Mouse (Mus musculus): Measurements from ENCODE around the gene Gpr157. TPM values are rescaled to one million over a fixed set of nuclear protein-coding genes. Genes with fewer than 3 reads are reported as not detected.

The Gpr157 gene
- total and polyA plus RNA-seq, 3 experiments: 0.19 to 0.88 TPM; not detected in 1

- DNase-seq (ENCODE audit: low read depth, low spot score): no peak
- TF ChIP-seq MXI1 (IDR thresholded peaks at IDR 0.05; ENCODE audit: low read depth, low read length) (no peak), MYC (IDR thresholded peaks at IDR 0.05; ENCODE audit: low read depth, low read length) (no peak), CHD1 (IDR thresholded peaks at IDR 0.05; ENCODE audit: low read depth, low read length) (no peak), SMC3 (IDR thresholded peaks at IDR 0.05; ENCODE audit: low read depth, low read length) (no peak), EP300 (IDR thresholded peaks at IDR 0.05; ENCODE audit: low read depth in 1 of 2, low read length in 2 of 2) (no peak), HCFC1 (IDR thresholded peaks at IDR 0.05; ENCODE audit: low read depth, low read length) (no peak)
- no peaks in the 10 kb centered on the region for H3K27me3 ChIP-seq (ENCODE audit: control insufficient read depth in 1 of 2, insufficient read depth in 2 of 2, low read length in 2 of 2)
- H3K9ac ChIP-seq (ENCODE audit: control insufficient read depth, low read depth, low read length, poor library complexity, severe bottlenecking): no peak overlapping the region
- H3K4me3 ChIP-seq (ENCODE audit: control insufficient read depth in 1 of 2, insufficient read depth in 1 of 2, low read depth in 2 of 2, low read length in 2 of 2): no peak overlapping the region
- H3K4me1 ChIP-seq (ENCODE audit: control insufficient read depth in 1 of 2, insufficient read depth in 2 of 2, low read length in 2 of 2): peaks cover 4 to 16% of the 10 kb centered on the region in 2 experiments
- no peaks in the 10 kb centered on the region for H3K79me2 ChIP-seq (ENCODE audit: control insufficient read depth, insufficient read depth, low read length, poor library complexity)
- H3K9me3 ChIP-seq (replicated peaks; ENCODE audit: insufficient read depth, low read length): no peaks in the 10 kb centered on the region
- H3K36me3 ChIP-seq (ENCODE audit: control insufficient read depth in 1 of 2, insufficient read depth in 2 of 2, low read length in 2 of 2): peaks cover 0 to 8% of the 10 kb centered on the region in 2 experiments; a peak in 2 of 4 replicates
- H3K27ac ChIP-seq (ENCODE audit: control insufficient read depth, low read depth, low read length): no peak overlapping the region
These were observed 40.7 kb downstream of the Gpr157 start for GRCm38 (mm10) chr4:150127894-150128293.

GRCm38 (mm10) chr4:150128571-150128970 is 41.4 kb downstream of the Gpr157 start:
- no peaks in the 10 kb centered on the region for H3K9me3 ChIP-seq (replicated peaks; ENCODE audit: insufficient read depth, low read length)
- H3K4me1 ChIP-seq (ENCODE audit: control insufficient read depth in 1 of 2, insufficient read depth in 2 of 2, low read length in 2 of 2): peaks cover 4 to 16% of the 10 kb centered on the region in 2 experiments
- no peak overlapping the region for H3K9ac ChIP-seq (ENCODE audit: control insufficient read depth, low read depth, low read length, poor library complexity, severe bottlenecking)
- H3K79me2 ChIP-seq (ENCODE audit: control insufficient read depth, insufficient read depth, low read length, poor library complexity): no peaks in the 10 kb centered on the region
- TF ChIP-seq TCF12 (IDR thresholded peaks at IDR 0.05; ENCODE audit: low read depth, low read length) (no peak), ZC3H11A (IDR thresholded peaks at IDR 0.05; ENCODE audit: low read depth, low read length) (no peak), TBP (IDR thresholded peaks at IDR 0.05; ENCODE audit: low read depth, low read length) (no peak), ZMIZ1 (IDR thresholded peaks at IDR 0.05; ENCODE audit: low read depth, low read length) (no peak), POLR2AphosphoS2 (IDR thresholded peaks at IDR 0.05; ENCODE audit: low read length) (no peak), ZNF384 (IDR thresholded peaks at IDR 0.05; ENCODE audit: low read depth, low read length) (no peak), KAT2A (conservative IDR thresholded peaks at IDR 0.05; ENCODE audit: low read depth, low read length) (no peak), UBTF (IDR thresholded peaks at IDR 0.05; ENCODE audit: borderline replicate concordance, insufficient read depth, low read depth, low read length) (no peak), BHLHE40 (IDR thresholded peaks at IDR 0.05; ENCODE audit: borderline replicate concordance, low read depth, low read length) (no peak), CHD1 (IDR thresholded peaks at IDR 0.05; ENCODE audit: low read depth, low read length) (no peak), E2F4 (IDR thresholded peaks at IDR 0.05; ENCODE audit: borderline replicate concordance, low read depth, low read length) (no peak), RAD21 (IDR thresholded peaks at IDR 0.05; ENCODE audit: low read depth, low read length) (no peak)
- peaks cover 0 to 8% of the 10 kb centered on the region in 2 experiments; a peak in 2 of 4 replicates for H3K36me3 ChIP-seq (ENCODE audit: control insufficient read depth in 1 of 2, insufficient read depth in 2 of 2, low read length in 2 of 2)
- no peak overlapping the region for H3K4me3 ChIP-seq (ENCODE audit: control insufficient read depth in 1 of 2, insufficient read depth in 1 of 2, low read depth in 2 of 2, low read length in 2 of 2)
- no peaks in the 10 kb centered on the region for H3K27me3 ChIP-seq (ENCODE audit: control insufficient read depth in 1 of 2, insufficient read depth in 2 of 2, low read length in 2 of 2)
- no peak overlapping the region for H3K27ac ChIP-seq (ENCODE audit: control insufficient read depth, low read depth, low read length)
- no peak for DNase-seq (ENCODE audit: low read depth, low spot score)

All from MEL (cell line).